Mouse (Mus musculus) kidney, embryonic 14.5 days (tissue): Measurements from ENCODE around the gene Srms. TPM values are rescaled to one million over a fixed set of nuclear protein-coding genes. Genes with fewer than 3 reads are reported as not detected.

Source experiments
- ATAC-seq: fragments of 200-750 bp; cut with Nextera tagmentation; 2 replicates; pipeline ENCODE4 v1.8.0; 2017; ENCODE audit warnings: moderate number of reproducible peaks, mild to moderate bottlenecking, moderate TSS enrichment, moderate library complexity; ENCODE audit not compliant: low FRiP score, low TSS enrichment
- H3K27ac ChIP-seq: fragments of 300-500 bp; sonication (generic); 2 replicates; pipeline ENCODE4 v1.5.1; 2014; ENCODE audit warnings: low read depth, mild to moderate bottlenecking, low read length, moderate library complexity, mixed read lengths
- H3K27me3 ChIP-seq: fragments of 300-500 bp; sonication (generic); 2 replicates; pipeline ENCODE4 v1.6.1; 2014; ENCODE audit warnings: mild to moderate bottlenecking, low read length; ENCODE audit not compliant: control insufficient read depth, insufficient read depth
- H3K36me3 ChIP-seq: fragments of 300-500 bp; sonication (generic); 2 replicates; pipeline ENCODE4 v1.6.1; 2014; ENCODE audit warnings: low read length, mixed read lengths; ENCODE audit not compliant: control insufficient read depth, insufficient read depth
- H3K4me1 ChIP-seq: fragments of 300-500 bp; sonication (generic); 2 replicates; pipeline ENCODE4 v1.6.1; 2014; ENCODE audit warnings: low read length, mixed read lengths; ENCODE audit not compliant: control insufficient read depth, insufficient read depth
- H3K4me2 ChIP-seq: fragments of 300-500 bp; sonication (generic); replicated peaks from 2 replicates; pipeline ENCODE4 v1.6.1; 2014; ENCODE audit warnings: low read depth, mild to moderate bottlenecking, low read length
- H3K4me3 ChIP-seq: fragments of 300-500 bp; sonication (generic); 2 replicates; pipeline ENCODE4 v1.5.1; 2014; ENCODE audit warnings: mild to moderate bottlenecking, low read length
- H3K9ac ChIP-seq: fragments of 300-500 bp; sonication (generic); 2 replicates; pipeline ENCODE4 v1.6.1; 2014; ENCODE audit warnings: low read depth, mild to moderate bottlenecking, low read length, moderate library complexity
- H3K9me3 ChIP-seq: fragments of 300-500 bp; sonication (generic); 2 replicates; pipeline ENCODE4 v1.6.1; 2016; ENCODE audit warnings: low read length; ENCODE audit not compliant: control insufficient read depth
- WGBS: fragments of 180-500 bp; shearing (Covaris S2); extraction: QIAGEN DNeasy Blood & Tissue Kit; methylation state at CpG from one replicate; pipeline ENCODE4 v1.1.7; 2014; 5-methylcytosine and 5-hydroxymethylcytosine counted together
- polyA plus RNA-seq: library from polyadenylated mRNA; unstranded; fragments of >200 nt; fragmentation: Nextera tagmentation; extraction: Ambion mirVana; gene quantifications from 2 replicates; pipeline ENCODE4 v1.2.1, GENCODE M21; 2014

Srms gene
- 0.14 and 0.24 TPM in 2 replicates for polyA plus RNA-seq

DNA sequence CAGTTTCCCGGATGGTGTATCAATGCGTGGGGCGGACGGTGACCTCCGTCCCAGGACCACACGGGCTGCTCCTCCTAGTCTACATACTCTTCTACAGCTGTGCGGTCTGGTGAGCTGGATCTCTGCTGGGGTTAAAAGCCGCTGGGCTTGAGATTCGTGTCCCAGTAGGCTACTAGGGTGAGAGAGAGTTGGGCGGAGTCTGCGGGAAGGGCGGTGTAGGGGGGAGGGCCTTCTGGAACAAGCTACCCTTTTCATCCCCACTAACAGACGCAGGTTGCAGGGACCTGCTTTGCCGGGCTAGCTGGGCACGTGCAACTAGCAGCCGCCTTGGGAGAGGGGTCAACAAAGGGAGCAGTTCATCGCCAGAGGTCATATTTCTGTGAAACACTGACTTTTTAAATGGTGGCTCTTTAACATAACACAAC, at the start of gene Srms:
Gene Srms (minus strand): TSS at position 165 of the 425 bp plus-strand sequence.
- Histone ChIP-seq H3K4me1 (0 out of 2 replicates have a peak, but pooled peaks cover 8% of the 10 kb centered on the region), H3K9me3 (no peaks in the 10 kb centered on the region), H3K9ac (peak within 1 kb of the TSS; percentile 42), H3K36me3 (no peaks in the 10 kb centered on the region), H3K27ac (no peak within 1 kb of the TSS), H3K27me3 (peaks cover 33% of the 10 kb centered on the region), H3K4me3 (peak within 1 kb of the TSS; percentile 39), H3K4me2 (peak within 1 kb of the TSS; percentile 58)
- under 1% methylated on average over 17 of the region's 17 CpGs for WGBS
- peak; percentile 86 for ATAC-seq

DNA sequence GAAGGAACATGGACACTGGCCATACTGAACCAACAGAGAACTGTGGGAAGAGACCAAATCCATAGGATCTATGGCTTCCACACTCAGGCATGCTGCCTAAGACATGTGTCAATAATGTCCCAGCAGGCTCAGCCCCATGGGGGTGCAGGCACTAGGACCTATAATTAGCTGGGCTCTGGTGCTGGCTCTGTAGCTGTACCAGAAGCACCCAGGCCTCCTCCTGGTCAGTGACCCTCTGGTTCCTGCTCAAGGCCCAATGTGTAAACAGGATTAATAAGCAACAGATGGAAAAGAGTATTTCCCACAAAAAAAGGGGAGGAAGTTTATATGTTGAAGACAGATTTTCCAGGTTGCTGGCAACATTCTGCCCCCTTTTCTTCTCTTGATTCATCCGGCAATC, 40.3 kb upstream of the Srms start:
- no peak overlapping the region for H3K4me3 ChIP-seq
- WGBS: 93% methylated on average over 1 of the region's 1 CpGs

DNA sequence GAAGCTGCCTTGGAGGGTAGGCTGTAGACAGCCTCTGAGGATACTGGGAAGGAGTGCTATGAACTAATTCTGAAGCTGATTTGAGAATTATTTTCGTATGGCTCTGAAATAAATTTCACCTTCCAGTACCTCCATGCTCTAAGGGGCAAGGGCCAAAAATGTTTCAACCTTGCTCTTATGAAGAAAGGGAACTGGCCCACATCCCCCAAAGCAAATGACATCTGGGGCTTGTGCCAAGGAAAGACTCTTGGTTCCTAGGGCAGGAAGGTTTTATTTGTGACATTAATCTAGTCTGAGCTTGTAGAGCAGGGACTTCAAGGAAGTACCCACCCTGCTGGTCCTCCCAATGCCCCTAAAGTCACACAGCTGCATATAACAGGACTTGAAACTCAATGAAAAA, 38.9 kb upstream of the Srms start:
- Histone ChIP-seq H3K9me3 (no peaks in the 10 kb centered on the region), H3K9ac (no peak overlapping the region), H3K4me2 (no peak overlapping the region), H3K4me3 (no peak overlapping the region), H3K27me3 (no peaks in the 10 kb centered on the region), H3K36me3 (peaks cover 48% of the 10 kb centered on the region), H3K27ac (no peak overlapping the region), H3K4me1 (no peaks in the 10 kb centered on the region)
- 83% methylated on average over 1 of the region's 1 CpGs for WGBS
- no peak for ATAC-seq

More for the DNA sequence above, 40.3 kb upstream of the Srms start:
- H3K27ac ChIP-seq: no peak overlapping the region
- H3K4me1 ChIP-seq: no peaks in the 10 kb centered on the region
- no peaks in the 10 kb centered on the region for H3K9me3 ChIP-seq
- peaks cover 58% of the 10 kb centered on the region for H3K36me3 ChIP-seq
- no peaks in the 10 kb centered on the region for H3K27me3 ChIP-seq
- H3K9ac ChIP-seq: no peak overlapping the region
- no peak overlapping the region for H3K4me2 ChIP-seq
- no peak for ATAC-seq

DNA sequence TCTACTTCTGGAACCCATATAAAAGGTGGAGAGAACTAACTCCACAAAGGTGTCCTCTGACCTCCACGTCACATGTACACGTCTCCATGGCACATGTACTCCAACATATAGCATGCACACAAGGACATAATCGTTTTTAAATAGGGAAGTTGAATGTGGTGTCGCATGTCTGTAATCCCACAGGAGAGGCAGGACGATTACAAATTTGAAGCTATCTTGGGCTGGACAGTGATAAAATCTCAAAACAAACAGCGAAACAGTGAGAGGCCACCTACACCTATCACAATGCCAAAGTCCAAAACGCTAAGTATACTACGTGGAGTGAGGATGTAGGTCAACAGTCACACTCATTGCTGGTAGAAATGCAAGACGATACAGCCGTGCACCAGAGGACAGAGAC, 36.2 kb upstream of the Srms start:
- Histone ChIP-seq H3K27ac (no peak overlapping the region), H3K4me1 (no peaks in the 10 kb centered on the region), H3K27me3 (no peaks in the 10 kb centered on the region), H3K4me2 (no peak overlapping the region), H3K4me3 (no peak overlapping the region), H3K36me3 (peaks cover 27% of the 10 kb centered on the region), H3K9ac (no peak overlapping the region), H3K9me3 (no peaks in the 10 kb centered on the region)
- ATAC-seq: no peak
- 85% methylated on average over 10 of the region's 10 CpGs for WGBS

DNA sequence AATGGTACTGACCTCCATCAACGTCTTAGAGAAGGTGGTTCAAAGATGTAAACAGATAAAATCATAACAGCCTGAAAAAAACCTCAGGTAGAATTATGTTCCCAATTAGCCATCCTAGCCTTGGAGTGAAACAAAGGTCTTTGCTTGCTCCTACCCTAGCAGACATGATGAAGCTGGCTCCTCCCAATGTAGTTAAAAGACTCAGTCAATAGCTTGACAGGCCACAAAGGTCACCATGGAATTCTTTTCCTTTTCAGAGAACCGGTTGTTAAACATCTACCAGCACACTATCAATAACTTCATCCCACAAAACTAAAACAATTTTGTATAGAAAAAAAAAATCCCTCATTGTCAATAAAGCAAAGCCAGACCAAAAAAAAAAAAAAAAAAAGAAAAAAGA, 32.0 kb upstream of the Srms start:
- Histone ChIP-seq H3K9me3 (no peaks in the 10 kb centered on the region), H3K4me2 (no peak overlapping the region), H3K4me1 (no peaks in the 10 kb centered on the region), H3K27me3 (no peaks in the 10 kb centered on the region), H3K9ac (no peak overlapping the region), H3K27ac (no peak overlapping the region), H3K4me3 (no peak overlapping the region), H3K36me3 (no peaks in the 10 kb centered on the region)
- 40% methylated on average over 2 of the region's 2 CpGs for WGBS
- no peak for ATAC-seq

DNA sequence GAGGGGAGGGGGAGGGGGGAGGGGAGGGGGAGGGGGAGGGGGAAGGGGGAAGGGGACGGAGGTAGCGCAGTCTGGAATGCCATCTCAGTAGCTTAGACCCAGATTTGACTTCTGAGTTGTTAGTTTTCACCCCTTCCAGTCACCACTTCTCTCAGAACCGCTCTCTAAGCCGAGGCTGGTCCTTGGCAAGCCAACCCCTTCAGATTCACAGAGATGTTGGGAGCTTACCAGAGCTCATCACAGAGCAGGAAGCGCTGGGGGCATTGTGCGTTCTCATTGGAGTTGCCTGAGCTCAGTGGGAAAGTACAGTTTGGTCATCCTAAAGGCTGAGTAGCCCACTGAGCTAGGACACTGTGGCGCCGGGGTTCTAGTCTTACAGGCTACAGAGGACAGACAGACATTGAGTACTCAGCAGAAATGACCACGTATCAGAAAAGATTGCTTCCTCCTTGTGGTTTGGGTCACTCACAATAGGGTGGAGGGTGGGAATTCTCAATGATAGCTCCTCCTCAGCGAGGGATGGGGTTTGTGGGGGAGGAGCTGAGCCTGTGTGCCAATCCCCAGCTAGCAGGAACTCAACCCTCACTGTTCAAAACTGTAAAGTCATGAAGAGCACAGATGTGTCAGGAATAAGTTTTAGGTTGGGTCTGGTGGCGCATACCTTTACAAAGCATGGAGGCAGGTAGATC, 30.9 kb upstream of the Srms start:
- H3K9ac ChIP-seq: no peak overlapping the region
- WGBS: 43% methylated on average over 11 of the region's 11 CpGs
- H3K27ac ChIP-seq: no peak overlapping the region
- H3K27me3 ChIP-seq: no peaks in the 10 kb centered on the region
- H3K36me3 ChIP-seq: no peaks in the 10 kb centered on the region
- H3K4me1 ChIP-seq: no peaks in the 10 kb centered on the region
- no peak overlapping the region for H3K4me2 ChIP-seq
- ATAC-seq: 0 out of 2 replicates have a peak, but pooled peaks have one; percentile 55
- no peak overlapping the region for H3K4me3 ChIP-seq
- H3K9me3 ChIP-seq: no peaks in the 10 kb centered on the region

DNA sequence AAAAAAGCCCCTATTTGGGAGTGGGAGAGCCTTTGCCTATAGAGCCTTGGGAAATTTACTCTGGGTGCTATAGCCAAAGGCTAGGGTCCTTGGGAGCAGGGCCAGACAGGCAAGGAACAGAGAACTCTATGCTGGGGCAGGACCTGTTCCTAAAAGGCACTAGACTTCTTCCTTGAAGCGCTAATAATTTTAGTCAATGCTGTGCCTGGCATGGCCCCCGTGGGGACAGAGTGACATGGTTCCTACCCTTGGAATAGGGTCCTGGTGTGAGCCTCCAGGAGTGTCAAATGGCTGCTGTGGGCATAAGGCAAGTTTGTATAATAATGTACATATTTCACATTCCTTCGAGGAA, 29.3 kb upstream of the Srms start:
- no peaks in the 10 kb centered on the region for H3K4me1 ChIP-seq
- peak overlapping the region; percentile 49 for H3K4me2 ChIP-seq
- WGBS: 72% methylated on average over 3 of the region's 3 CpGs
- no peaks in the 10 kb centered on the region for H3K9me3 ChIP-seq
- H3K27ac ChIP-seq: no peak overlapping the region
- no peak overlapping the region; the same call in 1 of the 2 replicates for H3K9ac ChIP-seq
- no peak for ATAC-seq
- H3K27me3 ChIP-seq: no peaks in the 10 kb centered on the region
- no peaks in the 10 kb centered on the region; the same call in 1 of the 2 replicates for H3K36me3 ChIP-seq
- H3K4me3 ChIP-seq: peak overlapping the region; percentile 40; the same call in 1 of the 2 replicates

DNA sequence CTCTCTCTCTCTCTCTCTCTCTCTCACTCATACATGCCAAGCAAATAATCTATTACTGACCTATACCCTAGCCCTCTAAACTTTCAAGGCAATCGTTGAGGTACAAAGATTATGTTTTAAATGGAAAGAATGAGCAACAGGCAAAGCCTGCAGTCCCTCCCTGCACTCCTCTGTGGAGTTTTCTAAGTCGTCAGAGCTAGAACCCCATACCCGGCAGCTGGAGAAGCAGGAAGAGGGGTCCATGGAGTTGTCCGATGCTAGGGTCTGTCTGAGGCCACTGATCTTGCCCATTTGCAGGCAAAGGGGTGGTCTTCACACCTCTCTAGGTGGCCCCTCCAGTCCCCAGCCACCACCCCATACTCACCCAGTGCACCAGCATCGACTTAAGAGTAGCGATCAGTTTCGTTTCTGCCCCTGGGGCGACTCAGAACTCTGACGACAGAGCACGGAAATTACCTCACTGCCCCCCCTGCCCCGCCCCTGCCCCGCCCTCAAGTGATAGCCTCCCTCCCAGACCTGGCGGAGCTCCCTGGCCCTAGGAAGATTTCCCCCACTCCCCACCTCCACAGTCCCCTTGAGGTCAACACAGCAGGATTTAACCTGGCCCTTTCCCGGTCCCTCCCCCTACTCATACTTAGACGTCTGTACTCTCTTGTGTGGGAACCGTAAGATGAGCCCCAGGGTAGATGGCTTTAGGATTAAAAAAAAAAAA, 28.8 kb upstream of the Srms start, which contains the start of gene Helz2:
Gene Helz2 (minus strand): TSS at position 426 of the 712 bp plus-strand sequence.
- Histone ChIP-seq H3K9me3 (no peaks in the 10 kb centered on the region), H3K36me3 (no peaks in the 10 kb centered on the region; the same call in 1 of the 2 replicates), H3K4me3 (peak within 1 kb of the TSS; percentile 40), H3K4me2 (peak within 1 kb of the TSS; percentile 49), H3K9ac (peak within 1 kb of the TSS; percentile 24), H3K27me3 (no peaks in the 10 kb centered on the region), H3K27ac (no peak within 1 kb of the TSS), H3K4me1 (no peaks in the 10 kb centered on the region)
- ATAC-seq: peak; percentile 64
- 5% methylated on average over 16 of the region's 16 CpGs for WGBS
